ENCODE assay signal across 8 mouse cellular contexts in the genomic region with DNA sequence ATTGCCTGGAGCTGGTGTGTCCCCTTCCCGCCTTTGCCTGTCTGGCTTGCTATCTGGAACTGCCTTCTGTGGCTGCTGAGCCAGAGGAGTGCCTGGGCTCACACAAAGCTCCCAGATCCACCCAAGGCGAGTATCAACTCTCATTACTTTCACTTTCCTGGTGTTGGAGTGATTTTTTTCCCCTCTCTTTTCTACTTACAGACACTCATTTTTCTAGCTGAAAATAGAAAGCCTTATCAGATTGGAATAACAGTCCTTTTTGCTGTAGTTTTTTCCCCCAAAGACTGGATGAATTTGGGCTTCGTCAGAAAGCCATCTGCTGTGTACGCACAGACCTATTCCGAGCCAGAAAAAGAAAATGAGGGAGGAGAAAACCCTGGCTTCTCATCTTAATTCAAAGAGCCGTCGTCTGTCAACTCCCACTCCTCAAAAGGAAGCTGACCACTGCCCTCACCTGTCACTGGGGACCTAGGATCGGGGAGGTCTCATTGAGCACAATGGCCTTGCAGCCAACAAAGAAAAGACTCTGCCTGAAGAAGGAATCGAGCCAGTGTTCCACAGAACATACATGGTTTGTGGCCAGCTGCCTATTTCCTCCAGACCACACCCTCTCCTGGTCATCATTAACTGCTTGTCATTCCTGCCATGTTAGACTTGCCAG.
DNase-seq lines count a peak whose midpoint lies in the region; ATAC-seq and TF ChIP-seq lines count a peak whose summit lies in the region.

No protein-coding gene starts in this region.

- TF ChIP-seq CTCF in cortical plate, adult 2 months (IDR thresholded peaks at IDR 0.05; ENCODE audit: extremely low read depth, insufficient read depth, low read length) = no peak

- H3K4me3 ChIP-seq in intestine, embryonic 14.5 days (ENCODE audit: low read depth, low read length) = no peak overlapping the region
- H3K4me3 ChIP-seq in intestine, embryonic 15.5 days (replicated peaks) = no peak overlapping the region
- H3K4me3 ChIP-seq in cortical plate, adult 2 months (ENCODE audit: insufficient read depth, low read length) = no peak overlapping the region
- H3K4me3 ChIP-seq in midbrain, embryonic 15.5 days = no peak overlapping the region

- no peaks in the 10 kb centered on the region for H3K36me3 ChIP-seq in intestine, embryonic 14.5 days (ENCODE audit: control insufficient read depth, insufficient read depth, low read length)
- H3K36me3 ChIP-seq in intestine, embryonic 15.5 days = no peaks in the 10 kb centered on the region
- H3K36me3 ChIP-seq in midbrain, embryonic 15.5 days (replicated peaks) = no peaks in the 10 kb centered on the region

- no peaks in the 10 kb centered on the region for H3K9me3 ChIP-seq in intestine, embryonic 14.5 days (ENCODE audit: control insufficient read depth, low read length)
- H3K9me3 ChIP-seq in intestine, embryonic 15.5 days = no peaks in the 10 kb centered on the region
- H3K9me3 ChIP-seq in midbrain, embryonic 15.5 days = no peaks in the 10 kb centered on the region

- no peak overlapping the region for H3K9ac ChIP-seq in intestine, embryonic 14.5 days (ENCODE audit: low read length)
- H3K9ac ChIP-seq in intestine, embryonic 15.5 days = no peak overlapping the region
- no peak overlapping the region for H3K9ac ChIP-seq in midbrain, embryonic 15.5 days

- H3K27ac ChIP-seq in intestine, embryonic 14.5 days (ENCODE audit: low read depth) = peak overlapping the region; percentile 27; the same call in 1 of the 2 replicates
- no peak overlapping the region for H3K27ac ChIP-seq in intestine, embryonic 15.5 days
- H3K27ac ChIP-seq in cortical plate, adult 2 months (ENCODE audit: insufficient read depth, low read length) = peak overlapping the region; percentile 0; the same call in 1 of the 2 replicates
- H3K27ac ChIP-seq in midbrain, embryonic 15.5 days = peak overlapping the region; percentile 23; the same call in 1 of the 2 replicates

- TF ChIP-seq POLR2A in cortical plate, adult 2 months (IDR thresholded peaks at IDR 0.05; ENCODE audit: extremely low read depth, insufficient read depth, low read length) = no peak

- no peak for ATAC-seq in intestine, embryonic 14.5 days (replicated peaks; ENCODE audit: low FRiP score, low TSS enrichment, low read depth)
- no peak for ATAC-seq in intestine, embryonic 15.5 days
- ATAC-seq in midbrain, embryonic 15.5 days (replicated peaks) = no peak

- no peaks in the 10 kb centered on the region for H3K27me3 ChIP-seq in intestine, embryonic 14.5 days (replicated peaks; ENCODE audit: control insufficient read depth, insufficient read depth, low read length)
- H3K27me3 ChIP-seq in intestine, embryonic 15.5 days (replicated peaks) = no peaks in the 10 kb centered on the region
- no peaks in the 10 kb centered on the region for H3K27me3 ChIP-seq in midbrain, embryonic 15.5 days (replicated peaks)

- intact Hi-C loops in heart, postnatal 25 days (cut with DNase I) = loop anchor here (5.0 kb wide), 1 partner anchor 162 kb away; a partner anchor contains a TSS

- no peak overlapping the region; the same call in 1 of the 2 replicates for H3K4me2 ChIP-seq in intestine, embryonic 14.5 days (ENCODE audit: low read length)
- H3K4me2 ChIP-seq in intestine, embryonic 15.5 days (replicated peaks) = no peak overlapping the region
- no peak overlapping the region for H3K4me2 ChIP-seq in midbrain, embryonic 15.5 days

- H3K4me1 ChIP-seq in intestine, embryonic 14.5 days (replicated peaks; ENCODE audit: control insufficient read depth, insufficient read depth, low read length) = no peaks in the 10 kb centered on the region
- 0 out of 2 replicates have a peak, but pooled peaks cover 3% of the 10 kb centered on the region for H3K4me1 ChIP-seq in intestine, embryonic 15.5 days (replicated peaks)
- H3K4me1 ChIP-seq in cortical plate, adult 2 months (ENCODE audit: control insufficient read depth, insufficient read depth, low read length) = no peaks in the 10 kb centered on the region
- H3K4me1 ChIP-seq in midbrain, embryonic 15.5 days = no peaks in the 10 kb centered on the region

- 66% methylated on average over 9 of the region's 9 CpGs for WGBS in intestine, embryonic 14.5 days
- WGBS in intestine, embryonic 15.5 days = 56% methylated on average over 9 of the region's 9 CpGs
- 52% methylated on average over 9 of the region's 9 CpGs for WGBS in midbrain, embryonic 15.5 days

- no peak for DNase-seq in intestine, embryonic 14.5 days (ENCODE audit: low spot score)
- peak; percentile 17 for DNase-seq in heart, postnatal 25 days (ENCODE audit: low spot score)
- no peak for DNase-seq in c-Kit-positive CD71-positive TER-119-positive erythroid progenitor cells, embryonic 14.5 days (ENCODE audit: low spot score)
- DNase-seq in thymus, postnatal 25 days = no peak
- no peak for DNase-seq in kidney, postnatal 14 days
